Mouse (Mus musculus) left cerebral cortex, postnatal 14 days (tissue): Measurements from ENCODE around the gene Phrf1. TPM values are rescaled to one million over a fixed set of nuclear protein-coding genes. Genes with fewer than 3 reads are reported as not detected.

Experiments
- microRNA-seq, 2 experiments: library from miRNA; unstranded; fragments of <30 nt; microRNA quantifications; one replicate each; pipeline ENCODE4 v1.2.0; 2022
- total RNA-seq, 2 experiments: library from RNA; stranded (reverse); gene quantifications; 2 replicates each; pipeline ENCODE4 v1.2.3; 2021

Gene Phrf1
- total RNA-seq, 2 experiments from 2014 or later: 65.9 to 66.6 TPM

Small RNA genes within 50 kb of the gene (microRNA-seq; reads per million reads assigned to microRNA genes)
- gene Mir210: 63.3 to 99.3 reads per million in 2 experiments

Other genes with a start within 250 kb of the Phrf1 start
- gene Ifitm3, start 218.0 kb upstream of the Phrf1 start, total RNA-seq: 10 to 100 TPM in 1 of 2 experiments, 1 to 10 TPM in 1; 9.1 to 10.3 TPM
- not detected for gene Ifitm6, start 210.9 kb upstream of the Phrf1 start, total RNA-seq
- gene Gm17387, start 199.7 kb upstream of the Phrf1 start, total RNA-seq: not detected
- gene B4galnt4, start 167.7 kb upstream of the Phrf1 start, total RNA-seq: 10 to 100 TPM; 92.9 to 93.9 TPM
- gene Pkp3, start 150.6 kb upstream of the Phrf1 start, total RNA-seq: under 1 TPM in 1 of 2 experiments, not detected in 1; 0.55 TPM
- gene Sigirr, start 128.2 kb upstream of the Phrf1 start, total RNA-seq: 1 to 10 TPM; 2.5 to 2.6 TPM
- gene Ano9, start 111.0 kb upstream of the Phrf1 start, total RNA-seq: not detected
- 10 to 100 TPM; 52.9 to 65.6 TPM for gene Ptdss2, start 106.4 kb upstream of the Phrf1 start, total RNA-seq
- gene Rnh1, start 55.9 kb upstream of the Phrf1 start, total RNA-seq: 10 to 100 TPM; 25.8 to 25.9 TPM
- 100 to 1,000 TPM; 249 to 272 TPM for gene Hras, start 34.8 kb upstream of the Phrf1 start, total RNA-seq
- 1 to 10 TPM; 3.6 to 4.5 TPM for gene Lrrc56, start 34.6 kb upstream of the Phrf1 start, total RNA-seq
- gene Lmntd2, start 14.7 kb upstream of the Phrf1 start, total RNA-seq: not detected
- under 1 TPM in 1 of 2 experiments, not detected in 1; 0.47 TPM for gene Rassf7, start 12.9 kb upstream of the Phrf1 start, total RNA-seq
- 1 to 10 TPM in 1 of 2 experiments, not detected in 1; 1.4 TPM for gene Irf7, start 37.7 kb downstream of the Phrf1 start, total RNA-seq
- gene Cdhr5, start 48.0 kb downstream of the Phrf1 start, total RNA-seq: not detected
- gene Sct, start 50.3 kb downstream of the Phrf1 start, total RNA-seq: not detected
- gene Drd4, start 63.2 kb downstream of the Phrf1 start, total RNA-seq: under 1 TPM; 0.15 to 0.27 TPM
- 100 to 1,000 TPM; 164 to 170 TPM for gene Deaf1, start 98.9 kb downstream of the Phrf1 start, total RNA-seq
- gene Tmem80, start 99.0 kb downstream of the Phrf1 start, total RNA-seq: 10 to 100 TPM; 23.6 to 30.6 TPM
- 1 to 10 TPM; 1.3 to 1.8 TPM for gene Eps8l2, start 110.1 kb downstream of the Phrf1 start, total RNA-seq
- 100 to 1,000 TPM; 102 to 119 TPM for gene Taldo1, start 163.4 kb downstream of the Phrf1 start, total RNA-seq
- 10 to 100 TPM; 36.0 to 42.6 TPM for gene Gatd1, start 185.4 kb downstream of the Phrf1 start, total RNA-seq
- gene Cend1, start 200.7 kb downstream of the Phrf1 start, total RNA-seq: 100 to 1,000 TPM; 338 to 362 TPM
- gene Slc25a22, start 209.1 kb downstream of the Phrf1 start, total RNA-seq: 100 to 1,000 TPM; 331 to 339 TPM
- 1 to 10 TPM; 1.2 to 2.4 TPM for gene Pidd1, start 215.2 kb downstream of the Phrf1 start, total RNA-seq
- gene Rplp2, start 218.6 kb downstream of the Phrf1 start, total RNA-seq: 100 to 1,000 TPM; 572 to 599 TPM
- 10 to 100 TPM; 22.9 to 28.8 TPM for gene Pnpla2, start 226.4 kb downstream of the Phrf1 start, total RNA-seq
- 1 to 10 TPM; 5.3 to 5.6 TPM for gene Cracr2b, start 232.3 kb downstream of the Phrf1 start, total RNA-seq
- gene Cd151, start 238.6 kb downstream of the Phrf1 start, total RNA-seq: 10 to 100 TPM; 27.5 to 33.8 TPM
- 10 to 100 TPM; 43.8 to 44.4 TPM for gene Polr2l, start 246.3 kb downstream of the Phrf1 start, total RNA-seq
- gene Tspan4, start 246.5 kb downstream of the Phrf1 start, total RNA-seq: 10 to 100 TPM; 23.2 to 23.7 TPM